Mouse (Mus musculus) heart, embryonic 12.5 days (tissue): ENCODE measurements around the gene Stbd1. TPM values are rescaled to one million over a fixed set of nuclear protein-coding genes. Genes with fewer than 3 reads are reported as not detected.

Experiments
- ATAC-seq: fragments of 200-750 bp; cut with Nextera tagmentation; 2 replicates; pipeline ENCODE4 v1.8.0; 2017; ENCODE audit warnings: moderate TSS enrichment, moderate library complexity; ENCODE audit not compliant: insufficient number of reproducible peaks, low FRiP score
- H3K27ac ChIP-seq: fragments of 300-500 bp; sonication (generic); 2 replicates; pipeline ENCODE4 v1.5.1; 2016; ENCODE audit warnings: mild to moderate bottlenecking, moderate library complexity; ENCODE audit not compliant: poor library complexity, severe bottlenecking
- H3K27me3 ChIP-seq: fragments of 300-500 bp; sonication (generic); replicated peaks from 2 replicates; pipeline ENCODE4 v1.6.1; 2016; ENCODE audit warnings: mild to moderate bottlenecking, moderate library complexity
- H3K36me3 ChIP-seq: fragments of 300-500 bp; sonication (generic); 2 replicates; pipeline ENCODE4 v1.6.1; 2016; ENCODE audit warnings: mild to moderate bottlenecking, moderate library complexity
- H3K4me1 ChIP-seq: fragments of 300-500 bp; sonication (generic); replicated peaks from 2 replicates; pipeline ENCODE4 v1.6.1; 2016; ENCODE audit warnings: mild to moderate bottlenecking
- H3K4me2 ChIP-seq: fragments of 300-500 bp; sonication (generic); 2 replicates; pipeline ENCODE4 v1.6.1; 2016; ENCODE audit warnings: mild to moderate bottlenecking, moderate library complexity
- H3K4me3 ChIP-seq: fragments of 300-500 bp; sonication (generic); 2 replicates; pipeline ENCODE4 v1.5.1; 2016; ENCODE audit warnings: mild to moderate bottlenecking
- H3K9ac ChIP-seq: fragments of 300-500 bp; sonication (generic); 2 replicates; pipeline ENCODE4 v1.6.1; 2016; ENCODE audit warnings: mild to moderate bottlenecking, moderate library complexity
- H3K9me3 ChIP-seq: fragments of 300-500 bp; sonication (generic); replicated peaks from 2 replicates; pipeline ENCODE4 v1.6.1; 2016; ENCODE audit warnings: mild to moderate bottlenecking, moderate library complexity
- WGBS: fragments of 180-500 bp; shearing (Covaris S2); methylation state at CpG from one replicate; pipeline ENCODE4 v1.1.7; 2016; 5-methylcytosine and 5-hydroxymethylcytosine counted together
- polyA plus RNA-seq: library from polyadenylated mRNA; unstranded; fragments of >200 nt; fragmentation: Nextera tagmentation; extraction: Ambion mirVana; gene quantifications from 2 replicates; pipeline ENCODE4 v1.2.1, GENCODE M21; 2016

The Stbd1 gene
- polyA plus RNA-seq, 1 experiment from 2014 or later: 87.2 TPM

DNA sequence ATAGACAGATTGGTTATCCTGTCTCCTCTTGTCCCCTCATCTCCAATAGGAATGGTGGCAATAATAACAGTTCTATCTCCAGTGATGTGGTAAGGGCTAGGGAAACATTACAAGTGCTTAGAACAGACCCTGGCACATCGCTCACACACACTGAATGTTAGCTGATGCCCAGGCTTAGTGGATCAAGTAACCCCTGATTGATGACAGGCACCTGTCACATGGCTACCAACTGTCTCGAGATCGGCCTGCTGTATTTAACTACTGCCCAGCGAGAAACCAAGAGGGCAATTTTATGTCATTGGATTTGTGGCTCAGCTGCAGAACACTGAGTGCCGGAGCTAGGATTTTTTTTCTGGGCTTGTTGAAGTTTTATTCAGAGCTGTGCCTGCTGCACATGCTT lies 7.8 kb upstream of the Stbd1 start:
- Histone ChIP-seq H3K4me1 (no peaks in the 10 kb centered on the region), H3K27me3 (no peaks in the 10 kb centered on the region), H3K9ac (no peak overlapping the region), H3K4me3 (no peak overlapping the region), H3K9me3 (no peaks in the 10 kb centered on the region), H3K36me3 (no peaks in the 10 kb centered on the region), H3K27ac (no peak overlapping the region), H3K4me2 (no peak overlapping the region)
- WGBS: 63% methylated on average over 5 of the region's 5 CpGs
- ATAC-seq: no peak

- 0 out of 2 replicates have a peak, but pooled peaks cover 8% of the 10 kb centered on the region for H3K27me3 ChIP-seq
- no peak overlapping the region for H3K4me2 ChIP-seq
- no peak overlapping the region for H3K9ac ChIP-seq
- no peaks in the 10 kb centered on the region for H3K4me1 ChIP-seq
- ATAC-seq: no peak
- WGBS: 83% methylated on average over 8 of the region's 8 CpGs
- H3K9me3 ChIP-seq: no peaks in the 10 kb centered on the region
- H3K27ac ChIP-seq: no peak overlapping the region
- H3K4me3 ChIP-seq: no peak overlapping the region
- no peaks in the 10 kb centered on the region for H3K36me3 ChIP-seq
Observed at GRCm38 (mm10) chr5:92596865-92597264, 6.0 kb upstream of the Stbd1 start.

DNA sequence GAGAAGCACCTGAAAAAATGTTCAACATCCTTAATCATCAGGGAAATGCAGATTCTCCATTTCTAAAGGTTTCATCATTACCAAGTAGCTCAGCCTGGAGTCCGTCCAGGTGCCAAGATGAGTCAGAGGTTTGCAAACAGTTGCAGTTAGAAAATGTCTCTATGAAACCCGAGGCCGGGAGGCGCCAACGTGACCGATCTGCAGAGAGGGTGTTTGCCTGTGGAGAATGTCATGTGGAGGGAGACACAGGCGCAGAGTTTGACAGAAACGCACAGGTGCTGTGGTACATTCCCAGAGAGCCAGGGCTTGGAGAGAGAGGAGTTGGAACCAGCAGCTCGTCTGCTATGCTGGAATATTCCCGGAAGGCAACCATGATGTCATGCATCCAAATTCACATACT lies 3.8 kb upstream of the Stbd1 start:
- 74% methylated on average over 10 of the region's 10 CpGs for WGBS
- Histone ChIP-seq H3K9me3 (no peaks in the 10 kb centered on the region), H3K36me3 (no peaks in the 10 kb centered on the region), H3K27ac (no peak overlapping the region), H3K4me3 (no peak overlapping the region), H3K27me3 (0 out of 2 replicates have a peak, but pooled peaks cover 9% of the 10 kb centered on the region), H3K4me2 (no peak overlapping the region), H3K4me1 (0 out of 2 replicates have a peak, but pooled peaks cover 3% of the 10 kb centered on the region), H3K9ac (no peak overlapping the region)
- ATAC-seq: no peak

- Histone ChIP-seq H3K36me3 (peaks cover 15% of the 10 kb centered on the region), H3K4me3 (peak overlapping the region; percentile 67), H3K4me1 (peaks cover 21% of the 10 kb centered on the region), H3K27ac (peak overlapping the region; percentile 80), H3K27me3 (0 out of 2 replicates have a peak, but pooled peaks cover 9% of the 10 kb centered on the region), H3K4me2 (peak overlapping the region; percentile 73), H3K9ac (peak overlapping the region; percentile 83; the same call in 1 of the 2 replicates), H3K9me3 (no peaks in the 10 kb centered on the region)
- no peak for ATAC-seq
- WGBS: 56% methylated on average over 10 of the region's 10 CpGs
Observed at GRCm38 (mm10) chr5:92604452-92605247, 1.8 kb downstream of the Stbd1 start.

GRCm38 (mm10) chr5:92607492-92608229 lies 4.8 kb downstream of the Stbd1 start:
- ATAC-seq: no peak
- no peaks in the 10 kb centered on the region for H3K9me3 ChIP-seq
- H3K4me2 ChIP-seq: no peak overlapping the region
- H3K9ac ChIP-seq: no peak overlapping the region
- no peak overlapping the region for H3K27ac ChIP-seq
- H3K36me3 ChIP-seq: peaks cover 15% of the 10 kb centered on the region
- 83% methylated on average over 5 of the region's 5 CpGs for WGBS
- no peaks in the 10 kb centered on the region for H3K27me3 ChIP-seq
- no peak overlapping the region for H3K4me3 ChIP-seq
- peaks cover 21% of the 10 kb centered on the region for H3K4me1 ChIP-seq

- 82% methylated on average over 4 of the region's 4 CpGs for WGBS
- H3K4me2 ChIP-seq: no peak overlapping the region
- no peak overlapping the region for H3K27ac ChIP-seq
- no peak for ATAC-seq
- H3K9ac ChIP-seq: no peak overlapping the region
- H3K36me3 ChIP-seq: no peaks in the 10 kb centered on the region
- no peak overlapping the region for H3K4me3 ChIP-seq
- H3K9me3 ChIP-seq: no peaks in the 10 kb centered on the region
- H3K4me1 ChIP-seq: no peaks in the 10 kb centered on the region
- H3K27me3 ChIP-seq: no peaks in the 10 kb centered on the region
Observed at GRCm38 (mm10) chr5:92612756-92613155, 9.9 kb downstream of the Stbd1 start.

GRCm38 (mm10) chr5:92621883-92622282 lies 19.0 kb downstream of the Stbd1 start:
- Histone ChIP-seq H3K27ac (no peak overlapping the region), H3K4me3 (no peak overlapping the region), H3K36me3 (no peaks in the 10 kb centered on the region), H3K9me3 (peaks cover 6% of the 10 kb centered on the region), H3K4me2 (no peak overlapping the region), H3K9ac (no peak overlapping the region), H3K4me1 (no peaks in the 10 kb centered on the region), H3K27me3 (no peaks in the 10 kb centered on the region)
- ATAC-seq: no peak
- 79% methylated on average over 5 of the region's 5 CpGs for WGBS

GRCm38 (mm10) chr5:92627896-92628295 lies 25.1 kb downstream of the Stbd1 start:
- Histone ChIP-seq H3K9ac (no peak overlapping the region), H3K36me3 (no peaks in the 10 kb centered on the region), H3K9me3 (peaks cover 6% of the 10 kb centered on the region), H3K4me1 (peaks cover 14% of the 10 kb centered on the region), H3K27ac (peak overlapping the region; percentile 87), H3K27me3 (no peaks in the 10 kb centered on the region), H3K4me3 (no peak overlapping the region), H3K4me2 (peak overlapping the region; percentile 32; the same call in 1 of the 2 replicates)
- peak; percentile 69 for ATAC-seq
- 28% methylated on average over 7 of the region's 7 CpGs for WGBS

GRCm38 (mm10) chr5:92633526-92633925 lies 30.7 kb downstream of the Stbd1 start:
- Histone ChIP-seq H3K4me3 (no peak overlapping the region), H3K27ac (no peak overlapping the region), H3K4me1 (peaks cover 6% of the 10 kb centered on the region), H3K9ac (no peak overlapping the region), H3K27me3 (no peaks in the 10 kb centered on the region), H3K4me2 (no peak overlapping the region), H3K9me3 (no peaks in the 10 kb centered on the region), H3K36me3 (no peaks in the 10 kb centered on the region)
- ATAC-seq: no peak
- WGBS: 51% methylated on average over 4 of the region's 4 CpGs

GRCm38 (mm10) chr5:92634916-92635315 lies 32.1 kb downstream of the Stbd1 start:
- WGBS: 77% methylated on average over 3 of the region's 3 CpGs
- Histone ChIP-seq H3K27ac (no peak overlapping the region), H3K27me3 (no peaks in the 10 kb centered on the region), H3K4me2 (no peak overlapping the region), H3K4me1 (no peaks in the 10 kb centered on the region), H3K4me3 (no peak overlapping the region), H3K9me3 (no peaks in the 10 kb centered on the region), H3K36me3 (no peaks in the 10 kb centered on the region), H3K9ac (no peak overlapping the region)
- ATAC-seq: no peak

DNA sequence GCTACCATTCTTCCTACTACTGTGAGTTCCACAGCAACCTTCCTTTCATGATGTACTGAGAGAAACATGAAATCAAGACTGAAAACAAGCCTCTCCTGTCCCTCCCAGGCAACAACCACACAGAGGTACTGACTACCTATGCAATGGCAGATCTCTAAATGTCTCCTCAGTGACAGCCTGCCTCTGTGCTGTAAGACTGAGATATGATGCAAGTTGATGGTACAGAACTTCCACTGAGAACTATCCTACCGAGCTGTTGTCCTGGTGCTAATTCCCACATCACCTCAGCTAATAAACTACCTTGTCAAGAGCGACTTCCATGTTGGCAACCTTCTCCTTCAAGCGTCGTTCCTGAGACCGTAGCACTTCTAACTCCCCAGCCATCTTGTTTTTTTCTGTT lies 33.0 kb downstream of the Stbd1 start:
- no peaks in the 10 kb centered on the region for H3K27me3 ChIP-seq
- H3K9me3 ChIP-seq: no peaks in the 10 kb centered on the region
- 78% methylated on average over 5 of the region's 5 CpGs for WGBS

More for the DNA sequence above, 33.0 kb downstream of the Stbd1 start:
- Histone ChIP-seq H3K4me3 (no peak overlapping the region), H3K4me2 (no peak overlapping the region), H3K36me3 (no peaks in the 10 kb centered on the region), H3K4me1 (no peaks in the 10 kb centered on the region), H3K27ac (no peak overlapping the region), H3K9ac (no peak overlapping the region)
- ATAC-seq: no peak
